Mouse (Mus musculus): ENCODE results near the gene Runx1.

DNA sequence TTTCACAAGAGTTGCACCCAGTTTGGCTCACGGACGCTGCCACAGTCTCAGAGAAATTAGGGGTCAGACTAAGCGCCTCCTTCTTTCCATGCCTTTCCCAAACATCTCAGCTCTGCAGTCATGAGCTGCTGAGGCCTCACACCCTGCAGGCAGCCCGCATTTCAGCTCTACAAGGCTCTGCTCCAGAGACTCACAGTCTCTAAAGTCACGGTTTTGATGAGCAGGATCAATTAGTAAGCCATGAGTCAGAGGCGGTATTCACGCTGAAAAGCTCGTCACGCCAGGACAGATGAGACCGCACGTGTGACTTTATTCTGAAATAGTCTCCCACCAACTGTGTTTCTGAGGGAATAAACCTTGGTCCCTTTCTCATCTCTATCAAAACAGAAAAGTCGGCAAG, 86.0 kb downstream of the Runx1 start:
- TF ChIP-seq GATA1 (IDR thresholded peaks at IDR 0.05; ENCODE audit: low read length): no peak
- TF ChIP-seq TAL1 (IDR thresholded peaks at IDR 0.05; ENCODE audit: low read length): no peak

Data from erythroblast, embryonic 14.5 days (primary cell).